Mouse (Mus musculus): ENCODE measurements at regions not wholly inside any gene's neighbourhood (a gene's known extent, or its start where the extent isn't known, plus 50 kb on each side); places are given as distances from the start of the nearest gene placed in this dataset.

DNA sequence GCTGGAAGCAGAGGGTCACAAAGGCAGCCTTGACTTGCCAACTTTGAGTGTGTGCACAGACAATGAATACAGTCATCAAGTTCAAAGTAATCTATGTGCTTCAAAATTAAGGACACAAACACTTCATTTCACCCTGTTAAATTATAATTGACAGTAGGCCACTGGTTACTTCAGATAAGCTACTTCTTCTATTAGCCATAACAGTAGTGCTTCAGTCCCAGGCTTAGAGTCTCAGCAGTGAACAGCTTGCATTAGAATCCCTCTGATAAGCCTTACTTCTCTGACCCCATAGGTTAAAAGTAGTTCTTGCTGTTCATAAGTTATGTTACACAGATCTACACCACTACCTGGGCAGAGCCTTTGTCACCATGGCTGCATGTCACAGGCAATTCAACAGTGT lies 63.8 kb upstream of the Ngly1 start:
- ATAC-seq (replicated peaks; ENCODE audit: low read depth, poor library complexity, severe bottlenecking), result no peak
